Mouse (Mus musculus) cerebellum, adult 9-11 months (tissue): ENCODE results near the gene Olfr1132.
"Not testable (repeated sequence)": the region's sequence is repeated elsewhere in the genome, so short reads cannot be mapped to it uniquely, and the experiment has no call there.

Source experiments
- DNase-seq: peaks from one replicate; pipeline ENCODE4 v3.0.0; 2022

Olfr1132 gene

GRCm38 (mm10) chr2:87637435-87637834 lies at the start of gene Olfr1132:
Olfr1132 (minus strand) TSS chr2:87637535.
- no peak for DNase-seq

- DNase-seq = no peak
Measured at GRCm38 (mm10) chr2:87673564-87673963, 36.2 kb upstream of the Olfr1132 start, which contains the start of gene Olfr1135. Olfr1135 (minus strand) TSS chr2:87673664.

GRCm38 (mm10) chr2:87658360-87658759 lies 21.0 kb upstream of the Olfr1132 start, which contains the start of gene Olfr1134:
Olfr1134 (minus strand) TSS chr2:87658460.
- no peak for DNase-seq

GRCm38 (mm10) chr2:87647274-87647673 lies 9.9 kb upstream of the Olfr1132 start, which contains the start of gene Olfr1133:
Olfr1133 (minus strand) TSS chr2:87647374.
- no peak for DNase-seq

- no peak for DNase-seq
Measured at GRCm38 (mm10) chr2:87642441-87642840, 5.1 kb upstream of the Olfr1132 start.

GRCm38 (mm10) chr2:87626804-87627203 lies 10.5 kb downstream of the Olfr1132 start, which contains the start of gene Olfr1131:
Olfr1131 (plus strand) TSS chr2:87627104.
- DNase-seq = no peak

GRCm38 (mm10) chr2:87605912-87606311 lies 31.4 kb downstream of the Olfr1132 start, which contains the start of gene Olfr1130:
Olfr1130 (plus strand) TSS chr2:87606212.
- not testable (repeated sequence) for DNase-seq
